Mouse (Mus musculus): ENCODE measurements around the gene Tnr.

GRCm38 (mm10) chr1:159899991-159900390 is 376.4 kb downstream of the Tnr start:
- TF ChIP-seq CTCF (IDR thresholded peaks at IDR 0.05; ENCODE audit: low read depth): no peak
- no peak for TF ChIP-seq EP300 (IDR thresholded peaks at IDR 0.05; ENCODE audit: low read depth)
